Mouse (Mus musculus) olfactory bulb, adult 2 months (tissue): Measurements from ENCODE around the gene Usp43.

ENCODE experiments used
- CTCF ChIP-seq: fragments of 200-500 bp; IDR thresholded peaks from 2 replicates; pipeline ENCODE4 v1.5.1; 2012; ENCODE audit warnings: low read depth, mild to moderate bottlenecking, low read length, moderate library complexity; ENCODE audit not compliant: insufficient read depth
- POLR2A ChIP-seq: fragments of 200-500 bp; IDR thresholded peaks from 2 replicates; pipeline ENCODE4 v1.6.1; 2012; ENCODE audit warnings: mild to moderate bottlenecking, low read depth, low read length, moderate library complexity; ENCODE audit not compliant: insufficient read depth

DNA sequence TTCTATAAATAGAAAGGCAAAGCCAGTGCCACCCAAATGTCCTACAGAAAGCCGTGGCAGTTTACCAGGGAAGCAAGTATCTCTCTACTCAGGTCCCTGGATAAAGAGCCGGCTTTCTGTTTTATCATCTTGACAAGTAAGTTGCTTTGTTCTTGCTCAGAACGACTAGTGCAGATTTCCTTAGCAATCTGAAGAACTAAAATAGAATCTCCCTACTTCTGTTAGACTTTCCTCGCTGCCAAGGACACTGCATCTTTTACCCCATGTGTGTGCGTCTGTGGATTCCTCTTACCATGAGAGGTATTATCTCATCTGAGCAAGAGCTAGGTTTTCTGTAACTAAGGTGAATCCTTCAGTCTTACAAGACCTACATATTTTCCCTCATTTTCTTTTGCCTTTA is 33.4 kb downstream of the Usp43 start:
- no peak for TF ChIP-seq POLR2A
- TF ChIP-seq CTCF: no peak
